Mouse (Mus musculus) duodenum, adult 2 months (tissue): Measurements from ENCODE around the gene Snrpf. TPM values are rescaled to one million over a fixed set of nuclear protein-coding genes. Genes with fewer than 3 reads are reported as not detected.

Experiments used
- polyA plus RNA-seq: library from polyadenylated mRNA; depleted of rRNA; stranded (reverse); fragments of >200 nt; gene quantifications from 2 replicates; pipeline ENCODE4 v1.2.3, GENCODE M21; 2012; ENCODE audit warnings: low replicate concordance; rRNA removed

The Snrpf gene
- 11.7 and 24.4 TPM in 2 replicates for polyA plus RNA-seq

DNA sequence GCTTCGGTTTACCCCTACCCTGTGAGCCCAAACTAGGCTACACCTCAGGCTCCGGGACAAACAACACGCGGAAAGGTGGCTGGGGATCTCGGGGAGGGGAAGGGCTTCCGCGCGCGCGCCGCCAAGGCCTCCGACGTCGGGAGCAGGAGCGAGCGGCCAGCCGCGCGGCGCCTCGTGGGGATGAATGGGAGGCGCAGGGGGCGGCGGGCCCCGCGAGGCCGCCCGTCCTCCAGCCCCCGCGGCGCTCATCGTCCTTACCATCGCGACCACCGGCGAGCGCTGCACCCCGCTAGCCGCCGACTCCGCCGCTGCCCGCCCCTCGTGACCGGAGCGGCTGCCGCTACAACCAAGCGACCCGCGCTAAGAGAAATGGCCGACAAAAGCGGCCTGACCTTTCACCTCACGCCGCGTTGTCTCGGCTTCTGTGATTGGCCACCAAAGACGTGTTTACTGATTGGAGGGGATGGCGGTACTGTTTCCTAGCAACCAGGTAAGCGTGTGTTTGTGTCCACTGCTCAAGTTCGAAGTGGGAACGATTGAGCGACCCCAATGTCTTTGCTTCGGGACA lies at the start of gene Snrpf:
Gene Snrpf, minus strand, starts transcription at position 426 of the 568 bp plus-strand sequence.

DNA sequence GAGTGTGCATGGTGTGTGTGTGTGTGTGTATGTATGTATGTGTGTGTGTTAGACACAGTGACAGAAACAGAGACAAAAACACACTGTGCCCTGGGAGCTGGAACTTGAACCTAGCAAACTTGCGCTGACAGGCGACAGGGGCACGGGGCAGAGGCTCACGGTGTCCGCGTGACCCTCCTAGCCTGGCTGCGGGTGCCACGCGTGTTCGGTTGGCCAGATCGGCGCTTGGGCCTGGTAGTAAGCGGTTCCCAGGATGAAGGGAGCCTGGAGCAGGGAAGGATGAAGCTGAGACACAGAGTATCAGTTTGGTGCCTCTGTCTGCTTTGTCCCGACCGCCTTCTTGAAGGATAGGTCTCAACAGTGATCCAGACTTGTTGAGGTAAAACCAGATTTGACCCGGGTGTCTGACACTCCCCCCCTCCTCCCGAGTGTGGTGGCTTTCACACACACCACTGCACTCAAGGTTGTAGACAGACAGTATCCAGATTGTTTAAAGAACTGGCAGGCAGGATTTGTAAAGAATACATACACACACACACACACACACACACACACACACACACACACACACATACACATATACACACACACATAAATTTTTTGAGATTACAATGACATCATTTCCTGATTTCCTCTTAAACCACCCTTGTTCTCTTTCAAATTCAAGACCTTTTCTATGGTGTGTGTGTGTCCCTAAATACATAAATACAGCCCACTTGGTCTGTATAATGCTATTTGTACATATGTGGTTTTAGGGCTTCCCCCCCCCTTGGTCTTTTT lies 48.9 kb downstream of the Snrpf start, which contains the start of gene Ccdc38:
Gene Ccdc38, plus strand, starts transcription at position 202 of the 780 bp plus-strand sequence.

DNA sequence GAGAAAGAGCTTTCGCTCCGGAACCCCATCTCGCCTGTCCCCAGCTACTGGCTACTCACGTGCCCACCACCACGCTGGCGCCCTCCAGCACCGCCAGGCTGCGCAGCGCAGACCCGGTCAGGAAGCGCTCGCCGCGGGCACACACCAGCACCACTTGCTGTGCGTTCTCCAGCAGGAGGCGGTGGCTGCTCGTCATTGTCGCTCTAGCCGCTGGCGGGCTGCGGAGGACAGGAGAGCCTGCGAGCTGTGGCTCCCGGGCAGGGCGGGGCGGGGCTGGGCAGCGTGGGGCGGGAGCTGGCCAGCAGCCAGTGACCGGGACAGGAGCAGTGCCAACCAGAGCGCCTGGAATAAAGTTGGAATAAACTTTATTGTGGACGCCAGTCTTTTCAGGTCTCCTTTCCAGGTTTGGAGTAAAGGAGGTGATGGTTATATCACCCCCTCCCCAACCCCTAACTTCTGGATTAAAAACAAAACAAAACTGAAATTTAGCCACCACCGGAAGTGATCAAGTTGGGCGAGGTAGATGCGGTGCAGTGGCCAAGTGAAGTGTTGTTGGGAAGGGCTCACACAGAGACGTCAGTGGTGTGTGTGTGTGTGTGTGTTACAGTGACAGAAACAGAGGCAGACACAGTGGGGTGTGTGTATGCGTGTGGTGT lies 49.6 kb downstream of the Snrpf start, which contains the start of gene Amdhd1:
Gene Amdhd1, minus strand, starts transcription at position 259 of the 656 bp plus-strand sequence.

Other genes starting within 250 kb of the Snrpf start
- 246 and 257 TPM in 2 replicates for gene Lta4h, start 136.3 kb downstream of the Snrpf start, polyA plus RNA-seq
- gene Hal, start 100.9 kb downstream of the Snrpf start, polyA plus RNA-seq, result 0.33 and 0.45 TPM in 2 replicates
- gene Amdhd1, start 49.7 kb downstream of the Snrpf start, polyA plus RNA-seq, result 0.08 TPM in 1 of 2 replicates, not detected in the other
- gene Ccdc38, start 49.1 kb downstream of the Snrpf start, polyA plus RNA-seq, result not detected in 2 replicates
- gene Ntn4, start 51.0 kb upstream of the Snrpf start, polyA plus RNA-seq, result 4.4 and 4.9 TPM in 2 replicates
- 0.04 TPM in 1 of 2 replicates, not detected in the other for gene Usp44, start 241.8 kb upstream of the Snrpf start, polyA plus RNA-seq